Mouse (Mus musculus) G1E (cell line): ENCODE data around the gene Ankrd17.

Source experiments
- CTCF ChIP-seq: IDR thresholded peaks from 2 replicates; pipeline ENCODE4 v1.5.1; 2012; ENCODE audit warnings: low read depth, low read length, inconsistent platforms, mixed read lengths
- GATA1 ChIP-seq: IDR thresholded peaks from 2 replicates; pipeline ENCODE4 v1.6.1; 2012; ENCODE audit warnings: borderline replicate concordance, low read length, inconsistent platforms, mixed read lengths

DNA sequence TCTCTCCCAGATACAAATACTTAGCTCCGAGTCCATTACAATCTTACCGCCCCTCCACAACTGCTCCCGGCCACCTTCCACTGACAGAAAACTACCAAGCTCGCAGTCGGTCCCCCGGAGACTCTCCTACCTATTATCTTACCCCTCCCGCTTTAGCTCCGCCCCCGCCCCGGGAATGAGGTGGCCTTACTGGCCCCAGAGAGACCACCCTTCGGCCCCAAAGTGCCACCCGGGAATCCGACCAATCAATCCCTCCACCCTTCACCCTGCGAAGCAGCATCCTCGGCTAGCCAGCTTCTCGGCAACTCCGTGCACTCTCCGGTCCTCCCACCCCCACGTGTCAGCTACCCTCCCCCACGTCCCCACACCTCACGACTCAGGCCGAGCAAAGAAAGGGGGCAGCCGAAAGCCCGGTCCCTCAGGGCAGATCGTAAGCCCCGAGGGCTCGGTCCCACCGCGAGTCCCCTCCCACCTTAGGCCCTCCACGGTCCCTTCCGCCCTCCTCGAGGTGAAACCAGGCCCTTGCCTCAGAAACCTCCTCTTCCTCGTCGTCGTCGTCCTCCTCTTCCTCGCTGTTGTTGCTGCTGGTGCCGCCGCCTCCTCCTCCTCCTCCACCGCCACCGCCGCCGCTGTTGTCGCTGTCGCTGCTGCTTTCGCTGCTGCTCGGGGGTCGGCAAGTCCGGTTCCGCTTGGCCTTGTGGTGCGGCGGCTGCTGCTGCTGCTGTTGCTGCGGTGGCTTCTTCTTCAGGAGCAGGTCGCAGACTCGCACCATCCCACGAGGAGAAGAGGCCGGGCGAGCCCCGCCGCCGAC, 1.0 kb downstream of the Ankrd17 start:
- TF ChIP-seq CTCF, result no peak
- no peak for TF ChIP-seq GATA1
